Mouse (Mus musculus): ENCODE measurements at regions not wholly inside any gene's neighbourhood (a gene's known extent, or its start where the extent isn't known, plus 50 kb on each side); places are given as distances from the start of the nearest gene placed in this dataset.
"Not testable (repeated sequence)": the region's sequence is repeated elsewhere in the genome, so short reads cannot be mapped to it uniquely, and the experiment has no call there.

DNA sequence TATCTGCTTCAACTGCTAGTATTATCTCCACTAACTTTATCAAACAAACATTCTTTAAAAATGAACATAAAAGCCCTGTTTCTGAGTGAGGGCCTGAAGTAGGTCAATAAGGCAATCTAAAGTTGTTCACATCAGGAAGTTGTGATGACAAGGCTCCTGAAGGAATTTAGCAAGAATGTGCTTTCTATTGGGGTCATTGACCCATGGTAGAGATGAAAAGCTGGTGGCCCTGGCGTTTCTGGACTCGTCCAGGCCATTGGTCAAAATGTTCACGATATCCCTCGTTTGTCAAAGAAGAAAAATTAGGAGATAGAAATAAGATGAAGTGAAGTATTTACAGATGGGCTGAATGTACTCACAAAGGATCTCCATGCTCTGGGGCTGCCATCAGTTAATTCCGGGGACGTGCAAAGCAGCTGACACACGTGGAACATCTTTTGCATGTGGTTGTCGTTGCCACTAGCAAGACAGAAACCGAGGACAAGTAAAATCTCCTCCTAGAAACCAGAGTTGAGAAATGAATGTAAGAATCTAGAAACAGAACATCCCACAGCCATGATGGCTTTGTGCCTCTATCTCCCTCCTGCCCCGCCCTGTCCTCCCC is 134.1 kb downstream of the Snx18 start:
- DNase-seq = no peak

- no peak for DNase-seq
These were observed 135.5 kb downstream of the Snx18 start for GRCm38 (mm10) chr13:113482911-113483310.

GRCm38 (mm10) chr13:113477901-113478510 is 140.4 kb downstream of the Snx18 start:
- no peak for DNase-seq

- no peak for DNase-seq
These were observed 147.4 kb downstream of the Snx18 start for GRCm38 (mm10) chr13:113470822-113471557.

DNA sequence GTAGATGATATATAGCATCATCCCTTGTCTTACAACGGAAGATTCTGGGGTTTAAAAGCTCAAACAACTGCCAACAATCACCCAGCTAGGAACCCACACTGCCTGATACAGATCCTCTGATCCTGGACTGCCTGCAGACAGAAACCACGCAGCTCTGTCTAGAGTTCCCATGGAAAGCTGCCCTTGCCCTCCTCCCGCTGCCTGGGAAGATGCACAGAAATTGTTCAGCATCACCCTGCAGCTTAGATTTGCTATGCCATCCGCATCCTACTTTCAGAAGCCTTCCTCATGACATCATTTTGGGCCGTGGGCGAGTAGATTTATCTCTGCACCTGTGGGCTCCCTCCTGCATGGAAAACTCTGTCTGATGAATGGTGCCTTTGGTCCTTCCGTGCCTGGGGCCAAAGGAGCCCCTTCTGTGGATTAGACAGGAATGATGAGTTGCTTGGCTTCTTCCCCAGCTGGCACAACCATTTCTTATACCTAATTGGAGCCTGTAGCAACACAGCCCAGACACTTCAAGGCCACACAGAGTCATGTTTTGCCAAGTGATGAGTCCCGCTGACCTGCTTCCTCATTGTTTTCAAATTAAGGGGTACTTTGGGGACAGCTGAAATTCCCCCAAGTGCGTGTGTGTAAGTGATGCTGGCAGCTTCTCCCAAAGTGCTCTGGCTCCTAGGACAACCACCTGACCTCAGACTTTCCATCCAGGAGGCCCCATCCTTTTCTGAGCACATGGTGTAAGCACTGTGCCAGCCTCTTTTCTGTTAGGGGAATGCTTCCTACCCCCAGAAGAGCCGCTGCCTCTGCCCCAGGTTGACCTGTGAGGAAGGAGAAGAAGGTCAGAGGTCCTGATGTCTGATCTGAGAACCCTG is 153.9 kb downstream of the Snx18 start:
- no peak for DNase-seq

- DNase-seq = no peak
These were observed 154.9 kb downstream of the Snx18 start for GRCm38 (mm10) chr13:113463420-113463819.

- no peak for DNase-seq
These were observed 161.7 kb downstream of the BC067074 start for GRCm38 (mm10) chr13:113454490-113455295.

GRCm38 (mm10) chr13:113448378-113448777 is 155.4 kb downstream of the BC067074 start:
- DNase-seq = no peak

GRCm38 (mm10) chr13:113446226-113446625 is 153.3 kb downstream of the BC067074 start:
- DNase-seq = no peak

DNA sequence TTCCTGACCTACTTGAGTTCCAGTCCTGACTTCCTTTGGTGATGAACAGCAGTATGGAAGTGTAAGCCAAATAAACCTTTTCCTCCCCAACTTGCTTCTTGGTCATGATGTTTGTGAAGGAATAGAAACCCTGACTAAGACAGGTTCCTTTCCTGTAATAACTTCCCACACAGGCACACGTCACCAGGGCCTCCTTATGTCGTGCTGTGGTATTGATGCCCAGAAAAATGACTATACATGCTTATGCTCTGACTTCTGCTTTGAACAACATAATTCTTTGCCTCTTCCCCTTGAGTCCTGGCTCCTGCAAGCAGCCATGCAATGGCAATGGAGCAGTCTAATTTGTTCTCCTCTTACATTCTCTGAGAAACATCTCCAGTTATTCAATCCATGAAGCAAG is 151.5 kb downstream of the BC067074 start:
- not testable (repeated sequence) for DNase-seq

DNA sequence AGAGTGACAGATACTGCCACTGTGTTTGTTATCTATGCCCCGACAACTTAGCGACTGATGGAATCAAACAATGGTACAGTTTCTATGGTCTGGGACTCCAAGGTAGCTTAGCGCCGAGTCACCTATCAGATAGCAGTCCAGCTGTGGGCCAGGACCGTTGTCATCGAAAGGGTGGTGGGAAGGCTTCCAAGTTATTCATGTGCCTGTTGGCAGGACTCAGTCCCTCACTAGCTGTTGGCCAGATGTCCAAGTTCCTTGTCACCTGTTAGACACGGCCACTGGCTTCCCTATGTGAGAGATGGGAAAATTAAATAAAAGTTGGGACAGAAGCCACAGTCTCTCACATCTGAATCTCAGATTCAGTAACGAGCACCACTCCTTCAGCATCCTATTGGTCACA is 150.1 kb downstream of the BC067074 start:
- no peak for DNase-seq

- no peak for DNase-seq
These were observed 149.2 kb downstream of the BC067074 start for GRCm38 (mm10) chr13:113442169-113442568.

DNA sequence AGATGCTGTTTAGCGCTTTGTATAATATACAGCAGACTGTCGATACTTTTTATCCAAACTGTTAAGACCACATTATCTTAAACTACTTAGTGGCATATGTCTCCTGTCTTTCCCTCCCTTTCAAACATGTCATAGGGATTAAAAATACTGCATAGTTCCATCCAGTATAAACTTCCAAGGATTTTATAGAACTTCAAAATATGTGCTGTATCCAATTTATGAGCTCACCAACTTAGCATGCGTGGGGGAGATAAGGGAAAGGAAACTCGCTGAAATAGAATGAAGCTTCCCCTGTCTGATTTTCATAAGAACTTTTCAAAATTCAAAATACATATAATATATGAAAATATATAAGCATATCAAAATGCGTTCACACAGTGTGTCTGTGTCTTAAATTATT is 147.2 kb downstream of the BC067074 start:
- no peak for DNase-seq

- no peak for DNase-seq
These were observed 146.6 kb downstream of the BC067074 start for GRCm38 (mm10) chr13:113439516-113439915.

DNA sequence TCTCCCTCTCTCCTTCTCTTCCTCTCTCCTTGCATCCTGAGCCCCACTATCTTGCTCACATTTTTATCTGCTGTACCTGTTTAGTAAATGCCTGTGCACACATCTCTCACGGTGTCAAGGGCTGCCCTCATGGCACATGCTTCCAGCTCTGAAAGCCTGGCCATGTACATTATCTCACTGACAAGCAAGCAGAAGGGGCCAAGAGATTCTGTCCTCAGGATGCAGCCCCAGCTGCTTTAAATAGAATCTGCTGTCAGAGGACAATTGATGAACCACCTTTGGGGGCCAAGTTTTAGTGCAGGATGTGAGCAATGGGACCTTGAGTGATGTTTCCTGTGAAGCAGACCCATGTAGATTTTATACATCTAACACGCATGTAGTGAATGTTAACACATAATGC is 145.9 kb downstream of the BC067074 start:
- DNase-seq = no peak

DNA sequence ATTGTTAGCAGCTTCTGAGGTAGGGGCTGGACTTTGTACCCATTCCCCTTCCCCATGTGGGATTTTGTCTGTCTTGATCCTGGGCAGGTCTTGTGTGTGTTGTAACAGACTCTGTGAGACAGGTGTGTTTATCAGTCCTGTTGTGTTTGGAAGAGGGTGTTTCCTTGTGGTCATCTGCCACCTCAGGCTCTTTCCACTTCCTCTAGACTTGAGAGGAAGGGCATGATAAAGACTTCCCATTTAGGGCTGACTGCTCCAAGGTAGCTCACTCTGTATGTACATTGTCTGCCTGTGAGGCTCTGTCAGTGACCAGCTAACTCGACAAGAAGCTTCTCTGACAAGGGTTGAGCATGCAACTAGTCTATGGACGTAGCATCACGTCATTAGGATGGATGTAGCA is 143.3 kb downstream of the BC067074 start:
- no peak for DNase-seq

- no peak for DNase-seq
These were observed 142.2 kb downstream of the BC067074 start for GRCm38 (mm10) chr13:113435117-113435516.

- no peak for DNase-seq
These were observed 140.5 kb downstream of the BC067074 start for GRCm38 (mm10) chr13:113433456-113433855.

GRCm38 (mm10) chr13:113429615-113430014 is 136.7 kb downstream of the BC067074 start:
- peak; percentile 12 to 15 for DNase-seq
